Mouse (Mus musculus): ENCODE results near the gene Ttc30a2.

Gene Ttc30a2

GRCm38 (mm10) chr2:75928011-75928410 lies 50.0 kb downstream of the Ttc30a2 start:
- DNase-seq (ENCODE audit: low spot score), result no peak

GRCm38 (mm10) chr2:75926061-75926460 lies 51.9 kb downstream of the Ttc30a2 start:
- no peak for DNase-seq (ENCODE audit: low spot score)
